Mouse (Mus musculus) lung, embryonic 14.5 days (tissue): ENCODE data around the gene Pcp4l1. TPM values are rescaled to one million over a fixed set of nuclear protein-coding genes. Genes with fewer than 3 reads are reported as not detected.
A peak's percentile ranks its signal among the peaks of the same experiment; 100 is the strongest.

Source experiments
- ATAC-seq: fragments of 200-750 bp; cut with Nextera tagmentation; 2 replicates; pipeline ENCODE4 v1.8.0; 2017; ENCODE audit warnings: mild to moderate bottlenecking, moderate TSS enrichment, moderate library complexity; ENCODE audit not compliant: insufficient read depth
- DNase-seq: peaks from one replicate; pipeline ENCODE4 v3.0.0-alpha.2; 2015
- H3K27ac ChIP-seq: fragments of 300-500 bp; sonication (generic); 2 replicates; pipeline ENCODE4 v1.5.1; 2014; ENCODE audit warnings: low read depth, mild to moderate bottlenecking, moderate library complexity
- H3K27me3 ChIP-seq: fragments of 300-500 bp; sonication (generic); 2 replicates; pipeline ENCODE4 v1.6.1; 2014; ENCODE audit warnings: low read length, control low read depth; ENCODE audit not compliant: insufficient read depth
- H3K36me3 ChIP-seq: fragments of 300-500 bp; sonication (generic); 2 replicates; pipeline ENCODE4 v1.6.1; 2014; ENCODE audit warnings: control low read depth; ENCODE audit not compliant: insufficient read depth
- H3K4me1 ChIP-seq: fragments of 300-500 bp; sonication (generic); 2 replicates; pipeline ENCODE4 v1.6.1; 2014; ENCODE audit warnings: antibody characterized with exemption, control low read depth; ENCODE audit not compliant: insufficient read depth
- H3K4me2 ChIP-seq: fragments of 300-500 bp; sonication (generic); 2 replicates; pipeline ENCODE4 v1.6.1; 2014; ENCODE audit warnings: mild to moderate bottlenecking
- H3K4me3 ChIP-seq: fragments of 300-500 bp; sonication (generic); 2 replicates; pipeline ENCODE4 v1.5.1; 2014; ENCODE audit warnings: low read depth, low read length
- H3K9ac ChIP-seq: fragments of 300-500 bp; sonication (generic); 2 replicates; pipeline ENCODE4 v1.6.1; 2014
- H3K9me3 ChIP-seq: fragments of 300-500 bp; sonication (generic); 2 replicates; pipeline ENCODE4 v1.6.1; 2016; ENCODE audit warnings: low read depth, low read length, control low read depth
- CTCF ChIP-seq: IDR thresholded peaks from 2 replicates; pipeline ENCODE4 v1.5.1; 2016; ENCODE audit warnings: antibody characterized with exemption, low read depth
- WGBS: fragments of 180-500 bp; shearing (Covaris S2); extraction: QIAGEN DNeasy Blood & Tissue Kit; methylation state at CpG from one replicate; pipeline ENCODE4 v1.1.7; 2014; 5-methylcytosine and 5-hydroxymethylcytosine counted together
- polyA plus RNA-seq: library from polyadenylated mRNA; unstranded; fragments of >200 nt; fragmentation: Nextera tagmentation; extraction: Ambion mirVana; gene quantifications from 2 replicates; pipeline ENCODE4 v1.2.1, GENCODE M21; 2014

Gene Pcp4l1
- polyA plus RNA-seq, 1 experiment from 2014 or later, result 5.7 TPM

DNA sequence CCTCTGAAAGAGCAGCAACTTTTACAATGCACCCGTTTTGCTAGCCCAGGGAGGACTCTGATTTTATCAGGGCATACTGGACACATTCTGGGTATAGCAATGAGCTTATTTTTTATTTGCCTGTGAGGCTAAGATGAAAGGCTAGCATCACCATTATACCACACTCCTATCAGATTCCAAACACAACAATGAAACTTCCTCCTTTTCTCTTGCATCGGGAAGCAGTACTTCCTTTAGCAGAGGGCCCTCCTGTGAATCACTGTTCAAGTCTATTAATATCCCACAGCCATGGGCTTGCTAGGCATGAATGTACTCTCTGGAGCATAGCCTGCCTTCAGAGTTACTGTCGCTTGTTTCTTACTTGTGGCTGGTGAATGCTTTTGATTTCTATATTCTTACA, 24.9 kb downstream of the Pcp4l1 start:
- ATAC-seq (peak; percentile 49; the same call in 1 of the 2 replicates), DNase-seq (peak; percentile 28)
- H3K4me2 ChIP-seq, result no peak overlapping the region
- no peak overlapping the region for H3K4me3 ChIP-seq
- H3K27ac ChIP-seq, result peak overlapping the region; percentile 74
- H3K9me3 ChIP-seq, result no peaks in the 10 kb centered on the region
- WGBS, result 52% methylated on average over 3 of the region's 3 CpGs
- TF ChIP-seq CTCF, result no peak
- H3K27me3 ChIP-seq, result no peaks in the 10 kb centered on the region
- no peaks in the 10 kb centered on the region for H3K4me1 ChIP-seq
- no peak overlapping the region for H3K9ac ChIP-seq
- H3K36me3 ChIP-seq, result no peaks in the 10 kb centered on the region

- TF ChIP-seq CTCF, result no peak
- H3K9ac ChIP-seq, result no peak overlapping the region
- H3K27ac ChIP-seq, result peak overlapping the region; percentile 46; the same call in 1 of the 2 replicates
- WGBS, result 19% methylated on average over 3 of the region's 3 CpGs
- no peaks in the 10 kb centered on the region for H3K27me3 ChIP-seq
- no peak for ATAC-seq
- H3K9me3 ChIP-seq, result no peaks in the 10 kb centered on the region
- DNase-seq, result no peak
- H3K4me1 ChIP-seq, result no peaks in the 10 kb centered on the region
- no peak overlapping the region for H3K4me3 ChIP-seq
- H3K4me2 ChIP-seq, result no peak overlapping the region
- no peaks in the 10 kb centered on the region for H3K36me3 ChIP-seq
These were observed 26.2 kb downstream of the Pcp4l1 start for GRCm38 (mm10) chr1:171169913-171170312.

- WGBS, result 75% methylated on average over 12 of the region's 12 CpGs
- ATAC-seq, result no peak
- Histone ChIP-seq H3K9ac (no peak overlapping the region), H3K4me1 (no peaks in the 10 kb centered on the region), H3K27me3 (no peaks in the 10 kb centered on the region), H3K4me2 (no peak overlapping the region), H3K4me3 (no peak overlapping the region), H3K27ac (no peak overlapping the region), H3K9me3 (no peaks in the 10 kb centered on the region), H3K36me3 (no peaks in the 10 kb centered on the region)
- no peak for TF ChIP-seq CTCF
- DNase-seq, result no peak
These were observed 27.2 kb downstream of the Pcp4l1 start for GRCm38 (mm10) chr1:171168906-171169305.

DNA sequence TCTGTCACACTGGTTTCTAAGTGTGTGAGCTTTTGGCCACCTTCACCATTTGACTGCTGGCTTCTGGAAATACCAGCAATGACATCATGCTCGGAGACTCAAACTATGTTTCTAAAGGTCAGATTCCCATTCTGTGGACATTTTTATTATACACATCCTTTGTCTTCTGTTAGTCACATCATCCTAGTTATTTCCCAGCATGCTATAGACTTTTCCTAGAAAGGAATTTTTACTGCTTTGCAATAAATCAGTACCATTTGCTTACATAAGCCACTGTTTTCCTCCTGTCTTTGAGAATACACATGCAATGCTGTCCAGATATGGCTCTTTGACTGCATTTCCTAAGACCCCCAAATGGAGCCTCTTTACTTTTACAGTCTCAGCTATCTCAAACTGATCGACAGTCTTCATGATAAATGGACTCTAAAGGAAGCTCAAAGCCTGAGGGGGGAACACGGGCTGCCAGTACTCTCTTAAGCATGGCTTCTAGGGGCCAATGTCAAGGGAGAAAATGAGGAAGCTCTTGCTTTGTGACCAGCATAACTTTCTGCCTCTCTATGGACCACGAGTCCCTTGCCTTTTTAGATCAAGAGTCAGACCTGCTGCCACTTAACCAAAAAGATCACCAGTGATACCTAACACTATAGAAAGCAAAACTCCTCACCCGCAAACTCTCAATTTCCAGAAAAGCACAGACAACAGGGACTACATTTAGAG, 30.3 kb downstream of the Pcp4l1 start:
- H3K36me3 ChIP-seq, result no peaks in the 10 kb centered on the region
- H3K4me3 ChIP-seq, result no peak overlapping the region
- DNase-seq, result no peak
- WGBS, result 52% methylated on average over 5 of the region's 5 CpGs
- H3K4me2 ChIP-seq, result no peak overlapping the region
- no peaks in the 10 kb centered on the region for H3K4me1 ChIP-seq
- no peak overlapping the region for H3K9ac ChIP-seq
- H3K27ac ChIP-seq, result no peak overlapping the region
- H3K27me3 ChIP-seq, result no peaks in the 10 kb centered on the region
- TF ChIP-seq CTCF, result no peak
- no peaks in the 10 kb centered on the region for H3K9me3 ChIP-seq
- ATAC-seq, result no peak

DNA sequence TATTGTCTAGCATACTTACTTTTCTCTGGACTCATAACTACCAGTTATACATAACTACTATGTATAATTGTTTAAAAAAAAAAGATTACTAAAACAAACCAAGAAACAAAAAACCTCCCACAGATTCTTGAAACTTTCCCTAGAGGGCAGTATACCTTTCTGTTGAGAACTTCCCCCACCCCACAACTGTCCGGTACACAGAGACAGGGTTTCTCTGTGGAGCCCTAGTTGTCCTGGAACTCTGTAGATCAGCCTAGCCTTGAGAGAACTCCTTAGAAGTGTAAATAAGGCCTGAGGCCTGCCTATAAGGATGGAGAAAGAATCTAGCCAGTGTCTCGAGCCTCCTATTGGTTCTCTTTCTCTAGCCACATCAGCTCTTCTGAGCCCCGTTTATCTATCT, 31.8 kb downstream of the Pcp4l1 start:
- TF ChIP-seq CTCF, result peak; percentile 46
- no peaks in the 10 kb centered on the region for H3K36me3 ChIP-seq
- H3K4me1 ChIP-seq, result peaks cover 8% of the 10 kb centered on the region; the same call in 1 of the 2 replicates
- no peak overlapping the region for H3K9ac ChIP-seq
- H3K27ac ChIP-seq, result no peak overlapping the region
- no peak; the same call in 1 of the 2 replicates for ATAC-seq
- WGBS, result 32% methylated on average over 3 of the region's 3 CpGs
- H3K27me3 ChIP-seq, result no peaks in the 10 kb centered on the region
- no peaks in the 10 kb centered on the region for H3K9me3 ChIP-seq
- H3K4me2 ChIP-seq, result no peak overlapping the region
- H3K4me3 ChIP-seq, result no peak overlapping the region
- DNase-seq, result peak; percentile 67

GRCm38 (mm10) chr1:171162526-171162925, 33.5 kb downstream of the Pcp4l1 start:
- Histone ChIP-seq H3K9me3 (no peaks in the 10 kb centered on the region), H3K4me1 (peaks cover 9% of the 10 kb centered on the region; the same call in 1 of the 2 replicates), H3K36me3 (no peaks in the 10 kb centered on the region), H3K4me3 (no peak overlapping the region), H3K27ac (no peak overlapping the region), H3K27me3 (peaks cover 9% of the 10 kb centered on the region), H3K9ac (no peak overlapping the region), H3K4me2 (no peak overlapping the region)
- no peak for ATAC-seq
- no peak for TF ChIP-seq CTCF
- WGBS, result 84% methylated on average over 3 of the region's 3 CpGs
- DNase-seq, result no peak

GRCm38 (mm10) chr1:171159485-171159975, 36.5 kb downstream of the Pcp4l1 start:
- Histone ChIP-seq H3K27ac (no peak overlapping the region), H3K36me3 (no peaks in the 10 kb centered on the region), H3K27me3 (peaks cover 9% of the 10 kb centered on the region), H3K4me1 (peaks cover 9% of the 10 kb centered on the region; the same call in 1 of the 2 replicates), H3K9me3 (no peaks in the 10 kb centered on the region), H3K4me2 (peak overlapping the region; percentile 64), H3K9ac (peak overlapping the region; percentile 38), H3K4me3 (peak overlapping the region; percentile 25)
- WGBS, result 4% methylated on average over 15 of the region's 15 CpGs
- peak; percentile 68 for ATAC-seq
- peak; percentile 27 for DNase-seq
- TF ChIP-seq CTCF, result peak; percentile 46
